Mouse (Mus musculus) CH12.LX (cell line): ENCODE data around the gene Prmt1. TPM values are rescaled to one million over a fixed set of nuclear protein-coding genes. Genes with fewer than 3 reads are reported as not detected.
A peak's percentile ranks its signal among the peaks of the same experiment; 100 is the strongest.

Experiments
- DNase-seq: peaks from one replicate; pipeline ENCODE4 v3.0.0-alpha.2; 2013; ENCODE audit errors: extremely low read depth
- H3K27ac ChIP-seq: 2 replicates; pipeline ENCODE4 v1.5.1; 2012; ENCODE audit warnings: low read depth, mild to moderate bottlenecking, control low read depth, moderate library complexity; ENCODE audit not compliant: insufficient read depth
- H3K27me3 ChIP-seq: replicated peaks from 2 replicates; pipeline ENCODE3; 2012; ENCODE audit warnings: inconsistent platforms
- H3K36me3 ChIP-seq, 2 experiments: replicated peaks in 1 of 2; 2 replicates each; pipeline versions ENCODE3 to v1.6.1; 2012; ENCODE audit warnings: inconsistent platforms in 1 of 2, low read length in 1 of 2, mild to moderate bottlenecking in 1 of 2, mixed read lengths in 1 of 2, moderate library complexity in 1 of 2; ENCODE audit not compliant: control insufficient read depth in 1 of 2, insufficient read depth in 1 of 2
- H3K4me1 ChIP-seq, 2 experiments: 2 replicates each; pipeline ENCODE4 v1.6.1; 2012; ENCODE audit warnings: inconsistent platforms in 1 of 2, moderate library complexity in 1 of 2; ENCODE audit not compliant: insufficient read depth in 2 of 2, control insufficient read depth in 1 of 2
- H3K4me2 ChIP-seq: 2 replicates; pipeline ENCODE4 v1.6.1; 2012; ENCODE audit warnings: low read depth, mild to moderate bottlenecking, control low read depth; ENCODE audit not compliant: poor library complexity, insufficient read depth, severe bottlenecking
- H3K4me3 ChIP-seq, 3 experiments: fragments of 150-350 bp in 1 of 3; sonication (generic) in 1 of 3; replicated peaks in 1 of 3; 2 replicates each; pipeline versions ENCODE3 to v1.5.1; 2011 to 2012; ENCODE audit warnings: low read depth in 2 of 3, low read length in 2 of 3, mild to moderate bottlenecking in 2 of 3, moderate library complexity in 2 of 3, control low read depth in 1 of 3, improper control_type of control experiment in 1 of 3, inconsistent platforms in 1 of 3, mixed read lengths in 1 of 3; ENCODE audit not compliant: poor library complexity in 1 of 3
- H3K79me2 ChIP-seq: replicated peaks from 2 replicates; pipeline ENCODE4 v1.6.1; 2012; ENCODE audit warnings: mild to moderate bottlenecking, moderate library complexity; ENCODE audit not compliant: control insufficient read depth, poor library complexity, insufficient read depth, severe bottlenecking; ENCODE audit errors: extremely low read depth
- H3K9ac ChIP-seq: 2 replicates; pipeline ENCODE4 v1.6.1; 2012; ENCODE audit warnings: low read depth, mild to moderate bottlenecking, control low read depth, moderate library complexity; ENCODE audit not compliant: insufficient read depth
- H3K9me3 ChIP-seq: replicated peaks from 2 replicates; pipeline ENCODE3; 2012; ENCODE audit warnings: low read length, inconsistent platforms, mixed read lengths
- BHLHE40 ChIP-seq: IDR thresholded peaks from 2 replicates; pipeline ENCODE4 v1.6.1; 2011; ENCODE audit warnings: mild to moderate bottlenecking, low read depth, low read length, improper control_type of control experiment
- CHD1 ChIP-seq: IDR thresholded peaks from 2 replicates; pipeline ENCODE4 v1.6.1; 2012; ENCODE audit warnings: low read depth, low read length, improper control_type of control experiment, inconsistent platforms
- CHD2 ChIP-seq: IDR thresholded peaks from 2 replicates; pipeline ENCODE4 v1.6.1; 2011; ENCODE audit warnings: low read length, improper control_type of control experiment
- CTCF ChIP-seq, 2 experiments: IDR thresholded peaks in 1 of 2; conservative IDR thresholded peaks in 1 of 2; 2 replicates each; pipeline ENCODE4 v1.5.1; 2011 to 2012; ENCODE audit warnings: low read depth in 2 of 2, low read length in 2 of 2, improper control_type of control experiment in 1 of 2, inconsistent platforms in 1 of 2, mild to moderate bottlenecking in 1 of 2, moderate library complexity in 1 of 2
- E2F4 ChIP-seq: IDR thresholded peaks from 2 replicates; pipeline ENCODE4 v1.6.1; 2011; ENCODE audit warnings: low read depth, low read length, improper control_type of control experiment; ENCODE audit not compliant: insufficient replicate concordance
- ELF1 ChIP-seq: IDR thresholded peaks from 2 replicates; pipeline ENCODE4 v1.6.1; 2014; ENCODE audit warnings: low read depth, mild to moderate bottlenecking, inconsistent platforms, low read length, improper control_type of control experiment
- EP300 ChIP-seq: IDR thresholded peaks from 2 replicates; pipeline ENCODE4 v1.6.1; 2011; ENCODE audit warnings: low read length, improper control_type of control experiment
- ETS1 ChIP-seq: conservative IDR thresholded peaks from 2 replicates; pipeline ENCODE4 v1.6.1; 2012; ENCODE audit warnings: low read depth, mild to moderate bottlenecking, inconsistent platforms, low read length, improper control_type of control experiment, moderate library complexity
- GABPA ChIP-seq: IDR thresholded peaks from 2 replicates; pipeline ENCODE4 v1.6.1; 2012; ENCODE audit warnings: low read depth, low read length, improper control_type of control experiment, inconsistent platforms; ENCODE audit not compliant: insufficient replicate concordance
- HCFC1 ChIP-seq: IDR thresholded peaks from 2 replicates; pipeline ENCODE4 v1.6.1; 2012; ENCODE audit warnings: low read depth, mild to moderate bottlenecking, inconsistent platforms, low read length, improper control_type of control experiment
- JUND ChIP-seq: conservative IDR thresholded peaks from 2 replicates; pipeline ENCODE4 v1.6.1; 2011; ENCODE audit warnings: low read depth, low read length, improper control_type of control experiment
- KAT2A ChIP-seq: IDR thresholded peaks from 2 replicates; pipeline ENCODE4 v1.6.1; 2012; ENCODE audit warnings: low read length, improper control_type of control experiment, inconsistent platforms; ENCODE audit not compliant: insufficient replicate concordance
- MAFK ChIP-seq: IDR thresholded peaks from 2 replicates; pipeline ENCODE4 v1.6.1; 2011; ENCODE audit warnings: low read length, improper control_type of control experiment; ENCODE audit not compliant: insufficient replicate concordance
- MAX ChIP-seq: IDR thresholded peaks from 2 replicates; pipeline ENCODE4 v1.6.1; 2011; ENCODE audit warnings: low read length, improper control_type of control experiment
- MAZ ChIP-seq: IDR thresholded peaks from 2 replicates; pipeline ENCODE4 v1.6.1; 2012; ENCODE audit warnings: low read depth, mild to moderate bottlenecking, inconsistent platforms, low read length, improper control_type of control experiment, moderate library complexity
- MEF2A ChIP-seq: IDR thresholded peaks from 2 replicates; pipeline ENCODE4 v1.6.1; 2014; ENCODE audit warnings: low read depth, mild to moderate bottlenecking, inconsistent platforms, low read length, improper control_type of control experiment, borderline replicate concordance
- MYC ChIP-seq: IDR thresholded peaks from 2 replicates; pipeline ENCODE4 v1.6.1; 2011; ENCODE audit warnings: low read depth, mild to moderate bottlenecking, improper control_type of control experiment, low read length
- PAX5 ChIP-seq: IDR thresholded peaks from 2 replicates; pipeline ENCODE4 v1.6.1; 2012; ENCODE audit warnings: low read length, inconsistent platforms, mixed read lengths
- POLR2A ChIP-seq: IDR thresholded peaks from 2 replicates; pipeline ENCODE4 v1.6.1; 2011; ENCODE audit warnings: low read depth, mild to moderate bottlenecking, improper control_type of control experiment, low read length
- POLR2AphosphoS2 ChIP-seq: IDR thresholded peaks from 2 replicates; pipeline ENCODE4 v1.6.1; 2011; ENCODE audit warnings: low read depth, low read length, improper control_type of control experiment
- SIN3A ChIP-seq: IDR thresholded peaks from 2 replicates; pipeline ENCODE4 v1.6.1; 2012; ENCODE audit warnings: low read length, improper control_type of control experiment, inconsistent platforms
- SMC3 ChIP-seq: IDR thresholded peaks from 2 replicates; pipeline ENCODE4 v1.6.1; 2011; ENCODE audit warnings: low read depth, low read length, improper control_type of control experiment
- TCF12 ChIP-seq: IDR thresholded peaks from 2 replicates; pipeline ENCODE4 v1.6.1; 2014; ENCODE audit warnings: low read depth, mild to moderate bottlenecking, inconsistent platforms, low read length, improper control_type of control experiment
- UBTF ChIP-seq: IDR thresholded peaks from 2 replicates; pipeline ENCODE4 v1.6.1; 2012; ENCODE audit warnings: low read depth, mild to moderate bottlenecking, inconsistent platforms, low read length, improper control_type of control experiment, moderate library complexity
- USF1 ChIP-seq: IDR thresholded peaks from 2 replicates; pipeline ENCODE4 v1.6.1; 2014; ENCODE audit warnings: low read depth, mild to moderate bottlenecking, inconsistent platforms, low read length, improper control_type of control experiment
- USF2 ChIP-seq: conservative IDR thresholded peaks from 2 replicates; pipeline ENCODE4 v1.6.1; 2011; ENCODE audit warnings: low read depth, low read length, improper control_type of control experiment
- ZC3H11A ChIP-seq: IDR thresholded peaks from 2 replicates; pipeline ENCODE4 v1.6.1; 2012; ENCODE audit warnings: low read depth, mild to moderate bottlenecking, inconsistent platforms, low read length, improper control_type of control experiment
- ZKSCAN1 ChIP-seq: IDR thresholded peaks from 2 replicates; pipeline ENCODE4 v1.6.1; 2012; ENCODE audit warnings: low read depth, inconsistent platforms, low read length, improper control_type of control experiment, borderline replicate concordance
- ZMIZ1 ChIP-seq: IDR thresholded peaks from 2 replicates; pipeline ENCODE4 v1.6.1; 2012; ENCODE audit warnings: low read depth, mild to moderate bottlenecking, inconsistent platforms, low read length, improper control_type of control experiment
- ZNF384 ChIP-seq: IDR thresholded peaks from 2 replicates; pipeline ENCODE4 v1.6.1; 2012; ENCODE audit warnings: low read depth, low read length, improper control_type of control experiment, inconsistent platforms
- dilution Hi-C: fragments of 300-500 bp; cut with MboI; formaldehyde crosslinking; loops from 2 replicates; pipeline ENCODE4 v1.14.3; 2020; ENCODE audit warnings: low sequenced_read_pairs; ENCODE audit not compliant: extremely low pct_unique_long_range_greater_than_20kb, extremely low pct_ligation_motif_present
- in situ Hi-C: fragments of 300-500 bp; cut with MboI; formaldehyde crosslinking; loops from 3 replicates; pipeline ENCODE4 v1.14.3; 2019; ENCODE audit warnings: low sequenced_read_pairs, low pct_ligation_motif_present, low pct_unique_long_range_greater_than_20kb, mixed read lengths
- polyA plus RNA-seq: library from polyadenylated mRNA; unstranded; fragments of >175 nt; gene quantifications from 2 replicates; pipeline ENCODE4 v1.2.1, GENCODE M21; 2012; ENCODE audit warnings: low read depth; ENCODE audit not compliant: insufficient read length
- total RNA-seq, 2 experiments: library from RNA; depleted of rRNA; stranded (reverse); fragments of 300-350 nt in 1 of 2; fragments of >200 nt in 1 of 2; gene quantifications; 2 replicates each; pipeline ENCODE4 v1.2.3; 2012 to 2014

The Prmt1 gene
- total and polyA plus RNA-seq, 3 experiments = 231 to 642 (median 340) TPM

- DNase-seq = no peak
- in situ Hi-C loops (no loop called here), dilution Hi-C loops (no loop called here)
- H3K9me3 ChIP-seq = no peaks in the 10 kb centered on the region
- H3K4me1 ChIP-seq = peaks cover 0 to 22% of the 10 kb centered on the region in 2 experiments; a peak in 2 of 4 replicates
- H3K4me3 ChIP-seq = no peak overlapping the region
- TF ChIP-seq SMC3 = no peak
- no peak for TF ChIP-seq ZMIZ1
- TF ChIP-seq MAX = no peak
- no peak for TF ChIP-seq MEF2A
- no peak for TF ChIP-seq MYC
- TF ChIP-seq POLR2AphosphoS2 = no peak
- TF ChIP-seq UBTF = no peak
- TF ChIP-seq GABPA = no peak
- no peak for TF ChIP-seq POLR2A
- no peak for TF ChIP-seq MAZ
- no peak for TF ChIP-seq USF1
- no peak for TF ChIP-seq SIN3A
- no peak for TF ChIP-seq CHD2
- TF ChIP-seq TCF12 = no peak
- TF ChIP-seq ZNF384 = no peak
- H3K27ac ChIP-seq = no peak overlapping the region
- H3K9ac ChIP-seq = no peak overlapping the region
- H3K79me2 ChIP-seq = peaks cover 18% of the 10 kb centered on the region
- no peak overlapping the region for H3K4me2 ChIP-seq
- peaks cover 0 to 16% of the 10 kb centered on the region in 2 experiments for H3K36me3 ChIP-seq
- H3K27me3 ChIP-seq = no peaks in the 10 kb centered on the region
Observed at GRCm38 (mm10) chr7:45019031-45019571, 32.7 kb upstream of the Prmt1 start.

- peak within 1 kb of the TSS; percentile 89 for H3K9ac ChIP-seq
- peak; percentile 100 for DNase-seq
- peak within 1 kb of the TSS; percentile 70 for H3K4me2 ChIP-seq
- peaks cover 12 to 33% of the 10 kb centered on the region in 2 experiments for H3K36me3 ChIP-seq
- H3K4me3 ChIP-seq = peak within 1 kb of the TSS; percentile 63 to 78 (median 72)
- no peaks in the 10 kb centered on the region for H3K9me3 ChIP-seq
- H3K27ac ChIP-seq = peak within 1 kb of the TSS; percentile 81
- H3K27me3 ChIP-seq = no peaks in the 10 kb centered on the region
- dilution Hi-C loops = no loop called here
- in situ Hi-C loops = no loop called here
- peaks cover 0 to 31% of the 10 kb centered on the region in 2 experiments; a peak in 2 of 4 replicates for H3K4me1 ChIP-seq
- H3K79me2 ChIP-seq = peaks cover 18% of the 10 kb centered on the region
- no peak; the same call in 1 of the 2 replicates for TF ChIP-seq ETS1
- TF ChIP-seq EP300 = no peak
- peak; percentile 69; the same call in 1 of the 2 replicates for TF ChIP-seq MAZ
- no peak; the same call in 1 of the 2 replicates for TF ChIP-seq E2F4
- TF ChIP-seq USF2 = no peak
- no peak for TF ChIP-seq ZC3H11A
- peak; percentile 51; the same call in 1 of the 2 replicates for TF ChIP-seq HCFC1
- TF ChIP-seq PAX5 = no peak
- TF ChIP-seq SMC3 = no peak
- 0 out of 2 replicates have a peak, but pooled peaks have one; percentile 46 for TF ChIP-seq ZMIZ1
- no peak for TF ChIP-seq ZNF384
- TF ChIP-seq JUND = no peak
- peak; percentile 56; the same call in 1 of the 2 replicates for TF ChIP-seq POLR2A
- TF ChIP-seq MAFK = no peak
- peak; percentile 61 for TF ChIP-seq ELF1
- TF ChIP-seq BHLHE40 = peak; percentile 51
- TF ChIP-seq MYC = peak; percentile 84
- no peak for TF ChIP-seq CTCF (conservative IDR thresholded peaks at IDR 0.05 in 1 of 2, IDR thresholded peaks at IDR 0.05 in 1 of 2; ENCODE audit: low read depth in 2 of 2, low read length in 2 of 2)
- TF ChIP-seq SIN3A = peak; percentile 77
- TF ChIP-seq CHD2 = no peak
- TF ChIP-seq ZKSCAN1 = no peak
- no peak for TF ChIP-seq CHD1
- TF ChIP-seq KAT2A = 0 out of 2 replicates have a peak, but pooled peaks have one; percentile 19
Observed at GRCm38 (mm10) chr7:45017242-45018061, 31.1 kb upstream of the Prmt1 start, which contains the start of gene Rras. Gene Rras, plus strand, starts transcription at chr7:45017961.
